Mouse (Mus musculus) embryonic facial prominence, embryonic 11.5 days (tissue): ENCODE data around the gene Slc22a7. TPM values are rescaled to one million over a fixed set of nuclear protein-coding genes. Genes with fewer than 3 reads are reported as not detected.

ENCODE experiments used
- ATAC-seq: fragments of 200-750 bp; cut with Nextera tagmentation; replicated peaks from 2 replicates; pipeline ENCODE4 v1.8.0; 2017; ENCODE audit warnings: low read depth; ENCODE audit not compliant: insufficient number of reproducible peaks, low FRiP score, low TSS enrichment
- DNase-seq: peaks from one replicate; pipeline ENCODE4 v3.0.0-alpha.2; 2015; ENCODE audit warnings: low spot score
- H3K27ac ChIP-seq: fragments of 300-500 bp; sonication (generic); replicated peaks from 2 replicates; pipeline ENCODE4 v1.5.1; 2014; ENCODE audit warnings: mild to moderate bottlenecking, low read depth, low read length, control low read depth
- H3K27me3 ChIP-seq: fragments of 300-500 bp; sonication (generic); 2 replicates; pipeline ENCODE4 v1.6.1; 2014; ENCODE audit warnings: mild to moderate bottlenecking, low read length, moderate library complexity, mixed read lengths; ENCODE audit not compliant: control insufficient read depth, insufficient read depth
- H3K36me3 ChIP-seq: fragments of 300-500 bp; sonication (generic); replicated peaks from 2 replicates; pipeline ENCODE4 v1.6.1; 2014; ENCODE audit warnings: low read depth, mild to moderate bottlenecking, low read length, moderate library complexity, mixed read lengths; ENCODE audit not compliant: control insufficient read depth, insufficient read depth
- H3K4me1 ChIP-seq: fragments of 300-500 bp; sonication (generic); 2 replicates; pipeline ENCODE4 v1.6.1; 2014; ENCODE audit warnings: low read length, mixed read lengths; ENCODE audit not compliant: control insufficient read depth, insufficient read depth
- H3K4me2 ChIP-seq: fragments of 300-500 bp; sonication (generic); 2 replicates; pipeline ENCODE4 v1.6.1; 2014; ENCODE audit warnings: low read depth, mild to moderate bottlenecking, control low read depth, low read length, moderate library complexity
- H3K4me3 ChIP-seq: fragments of 300-500 bp; sonication (generic); 2 replicates; pipeline ENCODE4 v1.5.1; 2014; ENCODE audit warnings: low read depth, low read length, control low read depth
- H3K9ac ChIP-seq: fragments of 300-500 bp; sonication (generic); replicated peaks from 2 replicates; pipeline ENCODE4 v1.6.1; 2014; ENCODE audit warnings: mild to moderate bottlenecking, control low read depth, low read length
- H3K9me3 ChIP-seq: fragments of 300-500 bp; sonication (generic); replicated peaks from 2 replicates; pipeline ENCODE4 v1.6.1; 2016; ENCODE audit warnings: mild to moderate bottlenecking, low read length, inconsistent platforms, mixed read lengths; ENCODE audit not compliant: control insufficient read depth
- WGBS: fragments of 180-500 bp; shearing (Covaris S2); extraction: QIAGEN DNeasy Blood & Tissue Kit; methylation state at CpG from one replicate; pipeline ENCODE4 v1.1.7; 2014; 5-methylcytosine and 5-hydroxymethylcytosine counted together
- polyA plus RNA-seq: library from polyadenylated mRNA; unstranded; fragments of >200 nt; fragmentation: Nextera tagmentation; extraction: Ambion mirVana; gene quantifications from 2 replicates; pipeline ENCODE4 v1.2.1, GENCODE M21; 2014

Slc22a7 gene
- not detected in 2 replicates for polyA plus RNA-seq

DNA sequence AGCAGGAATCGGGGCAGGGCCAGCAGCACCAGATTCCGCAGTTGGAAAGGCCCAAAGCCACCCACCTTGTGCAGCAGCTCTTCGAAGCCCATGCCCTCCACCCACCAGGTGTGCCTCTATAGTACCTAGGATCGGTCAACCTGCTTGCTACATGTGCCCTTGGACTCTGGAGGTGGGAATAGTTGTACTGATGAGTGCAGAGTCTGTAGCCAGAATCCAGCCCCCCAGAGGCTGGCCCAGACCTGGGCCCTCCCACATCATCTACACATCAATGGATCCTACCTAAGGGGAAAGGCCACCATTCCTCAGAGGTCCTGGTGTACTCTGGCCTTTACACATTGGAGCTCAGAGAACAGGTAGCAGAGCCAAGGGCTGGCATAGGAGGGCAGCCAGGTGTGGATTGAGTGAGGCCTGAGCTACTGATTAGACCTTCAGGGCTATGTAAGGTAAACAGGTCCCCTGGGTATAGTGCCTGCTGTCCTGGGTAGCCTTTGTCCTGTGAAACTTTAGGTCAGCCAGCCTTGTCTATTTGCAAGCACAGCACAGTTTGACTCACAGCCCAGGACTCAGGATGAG lies at the start of gene Slc22a7:
Gene Slc22a7, minus strand, starts transcription at position 160 of the 576 bp plus-strand sequence.
- H3K4me3 ChIP-seq = no peak within 1 kb of the TSS
- no peaks in the 10 kb centered on the region for H3K9me3 ChIP-seq
- H3K27ac ChIP-seq = no peak within 1 kb of the TSS
- no peaks in the 10 kb centered on the region for H3K36me3 ChIP-seq
- no peak within 1 kb of the TSS for H3K9ac ChIP-seq
- no peaks in the 10 kb centered on the region for H3K4me1 ChIP-seq
- peaks cover 15% of the 10 kb centered on the region for H3K27me3 ChIP-seq
- ATAC-seq (no peak), DNase-seq (no peak)
- 70% methylated on average over 4 of the region's 4 CpGs for WGBS
- H3K4me2 ChIP-seq = no peak within 1 kb of the TSS

DNA sequence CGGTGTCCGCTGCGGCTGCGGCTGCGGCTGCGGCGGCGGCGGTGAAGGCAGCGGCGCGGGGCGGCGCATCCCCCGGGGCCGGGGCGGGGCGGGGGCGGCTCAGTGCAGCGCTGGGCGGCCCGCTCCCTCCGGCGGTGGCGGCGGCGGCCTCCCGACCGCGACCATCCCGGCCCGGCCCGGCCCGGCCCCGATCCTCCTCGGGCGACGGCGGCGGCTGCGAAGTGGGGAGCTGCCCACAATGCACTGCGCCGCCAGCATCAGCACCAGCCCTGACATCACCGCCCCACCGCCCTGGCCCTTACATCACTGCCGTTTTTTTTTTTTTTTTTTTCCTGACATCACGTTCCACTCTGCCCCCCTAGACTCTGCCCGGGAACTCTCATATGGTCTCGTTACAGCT lies 49.2 kb upstream of the Slc22a7 start, which contains the start of gene Ttbk1:
Gene Ttbk1, minus strand, starts transcription at position 245 of the 400 bp plus-strand sequence.
- no peaks in the 10 kb centered on the region for H3K36me3 ChIP-seq
- H3K27me3 ChIP-seq = peaks cover 52% of the 10 kb centered on the region
- H3K4me3 ChIP-seq = peak within 1 kb of the TSS; percentile 50
- ATAC-seq (no peak), DNase-seq (peak; percentile 43)
- WGBS = 3% methylated on average over 19 of the region's 49 CpGs
- no peaks in the 10 kb centered on the region for H3K9me3 ChIP-seq
- H3K27ac ChIP-seq = no peak within 1 kb of the TSS
- H3K4me2 ChIP-seq = peak within 1 kb of the TSS; percentile 85
- peak within 1 kb of the TSS; percentile 53 for H3K9ac ChIP-seq
- H3K4me1 ChIP-seq = 0 out of 2 replicates have a peak, but pooled peaks cover 4% of the 10 kb centered on the region

DNA sequence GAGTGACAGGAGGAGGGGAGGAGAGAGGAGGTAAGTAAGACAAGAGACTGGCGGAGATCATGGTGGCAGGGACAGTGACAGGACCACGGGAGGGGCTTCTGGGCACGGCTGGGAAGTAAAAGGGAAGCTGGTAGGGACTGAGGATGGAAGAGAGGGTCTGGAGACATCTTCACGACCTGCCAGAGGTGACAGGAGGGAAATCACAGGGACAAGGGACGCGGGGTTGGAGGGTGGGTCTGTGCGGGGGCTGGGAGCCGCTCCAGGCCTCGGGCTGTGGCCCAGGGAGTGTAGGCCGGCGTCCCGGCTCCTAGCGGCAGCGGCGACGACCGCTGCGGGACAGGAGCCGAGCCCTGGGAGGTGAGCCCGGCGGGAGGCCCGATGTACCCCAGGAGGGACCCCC lies 48.7 kb upstream of the Slc22a7 start:
- Histone ChIP-seq H3K36me3 (no peaks in the 10 kb centered on the region), H3K27me3 (peaks cover 52% of the 10 kb centered on the region), H3K9me3 (no peaks in the 10 kb centered on the region), H3K4me3 (peak overlapping the region; percentile 50), H3K4me2 (peak overlapping the region; percentile 85), H3K27ac (no peak overlapping the region), H3K4me1 (0 out of 2 replicates have a peak, but pooled peaks cover 4% of the 10 kb centered on the region), H3K9ac (peak overlapping the region; percentile 53)
- DNase-seq (peak; percentile 9), ATAC-seq (no peak; the same call in 1 of the 2 replicates)
- 4% methylated on average over 4 of the region's 22 CpGs for WGBS

DNA sequence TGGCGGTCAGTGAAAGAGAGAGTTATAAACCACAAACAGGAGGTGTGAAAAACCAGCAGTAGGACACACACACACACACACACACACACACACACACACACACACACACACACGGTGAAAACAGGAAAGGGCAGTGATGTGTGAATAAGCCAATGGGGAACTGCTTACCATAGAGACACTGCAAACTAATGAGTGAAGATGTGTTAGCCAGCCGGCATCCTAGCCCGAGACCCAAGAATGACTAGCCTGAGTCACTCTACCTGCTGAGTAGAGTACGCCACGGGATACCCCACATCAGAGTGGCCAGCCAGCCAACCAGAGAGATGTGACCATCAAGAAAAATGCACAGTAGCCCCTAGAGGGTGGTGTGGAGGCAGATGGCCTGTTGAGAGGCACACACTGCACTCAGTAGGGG lies 46.2 kb upstream of the Slc22a7 start:
- H3K9me3 ChIP-seq = no peaks in the 10 kb centered on the region
- no peak for ATAC-seq
- H3K4me1 ChIP-seq = 0 out of 2 replicates have a peak, but pooled peaks cover 4% of the 10 kb centered on the region
- no peak overlapping the region for H3K27ac ChIP-seq
- H3K4me3 ChIP-seq = no peak overlapping the region
- no peaks in the 10 kb centered on the region for H3K36me3 ChIP-seq
- no peak overlapping the region; the same call in 1 of the 2 replicates for H3K9ac ChIP-seq
- no peak for DNase-seq
- no peak overlapping the region for H3K4me2 ChIP-seq
- H3K27me3 ChIP-seq = peaks cover 52% of the 10 kb centered on the region
- 12% methylated on average over 6 of the region's 6 CpGs for WGBS

DNA sequence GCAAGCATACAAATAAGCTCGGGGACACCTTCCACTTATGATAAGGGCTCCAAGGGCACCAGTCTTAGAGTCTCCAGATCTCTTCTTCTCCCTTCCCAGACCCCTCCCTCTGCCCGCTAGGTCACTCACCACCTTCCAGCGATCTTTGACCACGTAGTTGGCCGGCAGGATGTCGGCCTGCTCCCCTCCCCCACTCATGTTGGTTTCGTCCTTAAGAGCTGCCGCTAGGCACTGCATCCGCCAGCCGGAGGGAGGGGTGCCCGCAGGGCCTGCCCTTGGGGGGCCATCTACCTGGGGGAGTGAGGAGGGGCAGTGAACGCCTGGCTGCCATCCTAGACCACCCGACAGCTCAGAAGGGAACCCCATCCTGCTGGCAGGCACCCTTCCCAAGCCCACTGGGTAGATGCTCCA lies 45.8 kb upstream of the Slc22a7 start:
- ATAC-seq = no peak

DNA sequence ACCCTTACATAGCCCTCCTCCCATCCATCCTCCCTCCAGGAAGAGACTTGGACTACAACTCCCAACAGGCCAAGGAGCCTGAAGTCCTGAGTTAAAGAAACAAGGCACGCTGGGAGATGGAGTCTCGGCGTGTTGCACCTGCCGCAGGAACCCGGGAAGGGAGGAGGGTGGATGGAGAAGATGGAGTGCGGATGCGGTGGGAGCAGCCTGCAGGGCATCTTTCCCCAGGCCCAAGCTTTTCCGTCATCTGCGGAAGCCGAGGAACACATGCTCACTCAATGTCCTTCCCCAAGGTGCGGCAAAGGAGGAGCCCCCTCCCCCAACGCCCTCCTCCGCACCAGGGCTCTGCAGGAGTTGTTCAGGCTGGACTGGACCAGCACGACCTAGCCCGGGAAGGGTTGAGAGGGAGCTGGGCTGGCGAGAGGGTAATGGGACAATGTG lies 45.3 kb upstream of the Slc22a7 start:
- Histone ChIP-seq H3K36me3 (no peaks in the 10 kb centered on the region), H3K9me3 (no peaks in the 10 kb centered on the region), H3K4me3 (peak overlapping the region; percentile 18; the same call in 1 of the 2 replicates), H3K4me1 (0 out of 2 replicates have a peak, but pooled peaks cover 4% of the 10 kb centered on the region), H3K27ac (no peak overlapping the region), H3K4me2 (peak overlapping the region; percentile 39), H3K27me3 (peaks cover 52% of the 10 kb centered on the region), H3K9ac (no peak overlapping the region)
- ATAC-seq (peak; percentile 19; the same call in 1 of the 2 replicates), DNase-seq (peak; percentile 70)
- under 1% methylated on average over 16 of the region's 16 CpGs for WGBS

More for the DNA sequence above, 45.8 kb upstream of the Slc22a7 start:
- Histone ChIP-seq H3K4me1 (0 out of 2 replicates have a peak, but pooled peaks cover 4% of the 10 kb centered on the region), H3K36me3 (no peaks in the 10 kb centered on the region), H3K27ac (no peak overlapping the region), H3K4me2 (peak overlapping the region; percentile 39), H3K4me3 (peak overlapping the region; percentile 18; the same call in 1 of the 2 replicates), H3K9me3 (no peaks in the 10 kb centered on the region), H3K9ac (no peak overlapping the region; the same call in 1 of the 2 replicates), H3K27me3 (peaks cover 52% of the 10 kb centered on the region)
- 2% methylated on average over 13 of the region's 13 CpGs for WGBS
- peak; percentile 9 for DNase-seq

DNA sequence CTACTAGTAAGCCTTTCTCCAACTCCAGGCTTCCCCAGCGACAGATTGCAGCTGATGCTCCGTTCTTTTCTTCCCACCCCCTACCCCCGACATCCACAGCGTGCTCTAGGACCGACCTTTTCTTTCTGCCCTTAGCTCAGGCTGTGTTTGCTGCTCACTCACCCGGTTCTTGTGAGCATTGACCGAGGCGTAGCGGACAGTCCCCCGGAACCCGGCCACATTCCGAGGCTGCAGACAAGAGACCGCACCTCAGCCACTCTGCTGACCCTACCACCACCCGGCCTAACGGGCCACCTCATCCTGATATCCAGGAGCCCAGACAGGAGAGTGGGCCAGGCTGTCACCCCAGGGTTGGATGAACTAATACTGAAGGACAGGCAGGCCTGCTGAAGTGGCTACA lies 39.0 kb upstream of the Slc22a7 start:
- WGBS = 86% methylated on average over 15 of the region's 15 CpGs
- Histone ChIP-seq H3K4me2 (no peak overlapping the region), H3K27me3 (no peaks in the 10 kb centered on the region), H3K27ac (no peak overlapping the region), H3K4me1 (no peaks in the 10 kb centered on the region), H3K9ac (no peak overlapping the region), H3K36me3 (no peaks in the 10 kb centered on the region), H3K9me3 (no peaks in the 10 kb centered on the region), H3K4me3 (no peak overlapping the region)
- no peak for DNase-seq
- ATAC-seq = no peak

DNA sequence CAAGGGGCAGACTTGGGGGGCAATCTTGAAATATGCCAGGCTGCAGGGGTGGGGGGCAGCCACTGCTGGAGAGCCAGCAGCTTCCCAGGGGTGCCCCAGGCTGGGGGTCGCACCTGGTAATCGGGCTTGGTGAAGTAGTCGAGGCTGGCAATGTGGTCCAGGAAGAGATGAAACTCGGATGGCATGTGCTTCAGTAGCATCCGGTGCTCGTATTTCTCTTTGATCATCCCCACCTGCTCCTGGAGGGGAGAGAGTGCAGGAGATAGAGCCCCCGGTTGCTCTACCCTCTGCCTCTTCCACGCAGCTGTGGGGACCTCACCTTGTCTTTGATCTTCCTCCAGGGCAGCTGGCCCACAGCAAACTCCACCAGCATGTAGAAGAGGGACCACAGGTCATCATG lies 38.3 kb upstream of the Slc22a7 start:
- Histone ChIP-seq H3K9me3 (no peaks in the 10 kb centered on the region), H3K4me3 (no peak overlapping the region), H3K36me3 (no peaks in the 10 kb centered on the region), H3K4me2 (no peak overlapping the region), H3K27ac (no peak overlapping the region), H3K9ac (no peak overlapping the region), H3K27me3 (no peaks in the 10 kb centered on the region), H3K4me1 (no peaks in the 10 kb centered on the region)
- DNase-seq (no peak), ATAC-seq (no peak)
- 78% methylated on average over 8 of the region's 8 CpGs for WGBS
